Mouse (Mus musculus) neural tube, embryonic 11.5 days (tissue): ENCODE measurements around the gene Gm20431. TPM values are rescaled to one million over a fixed set of nuclear protein-coding genes. Genes with fewer than 3 reads are reported as not detected.

Experiments used
- ATAC-seq: fragments of 200-750 bp; cut with Nextera tagmentation; 2 replicates; pipeline ENCODE4 v1.8.0; 2017; ENCODE audit warnings: moderate number of reproducible peaks, mild to moderate bottlenecking, moderate TSS enrichment, moderate library complexity; ENCODE audit not compliant: insufficient read depth, low FRiP score, low TSS enrichment
- DNase-seq: peaks from one replicate; pipeline ENCODE4 v3.0.0-alpha.2; 2015; ENCODE audit warnings: low spot score
- H3K27ac ChIP-seq: fragments of 300-500 bp; sonication (generic); 2 replicates; pipeline ENCODE4 v1.5.1; 2014; ENCODE audit warnings: low read depth, mild to moderate bottlenecking, low read length
- H3K27me3 ChIP-seq: fragments of 300-500 bp; sonication (generic); 2 replicates; pipeline ENCODE4 v1.6.1; 2014; ENCODE audit warnings: mild to moderate bottlenecking, low read length, mixed read lengths; ENCODE audit not compliant: control insufficient read depth, insufficient read depth
- H3K36me3 ChIP-seq: fragments of 300-500 bp; sonication (generic); 2 replicates; pipeline ENCODE4 v1.6.1; 2014; ENCODE audit warnings: mild to moderate bottlenecking, low read length, moderate library complexity, mixed read lengths; ENCODE audit not compliant: control insufficient read depth, insufficient read depth
- H3K4me1 ChIP-seq: fragments of 300-500 bp; sonication (generic); 2 replicates; pipeline ENCODE4 v1.6.1; 2014; ENCODE audit warnings: low read length, mixed read lengths; ENCODE audit not compliant: control insufficient read depth, insufficient read depth
- H3K4me2 ChIP-seq: fragments of 300-500 bp; sonication (generic); 2 replicates; pipeline ENCODE4 v1.6.1; 2014; ENCODE audit warnings: low read depth, mild to moderate bottlenecking, moderate library complexity
- H3K4me3 ChIP-seq: fragments of 300-500 bp; sonication (generic); 2 replicates; pipeline ENCODE4 v1.5.1; 2014; ENCODE audit warnings: low read depth, low read length
- H3K9ac ChIP-seq: fragments of 300-500 bp; sonication (generic); 2 replicates; pipeline ENCODE4 v1.6.1; 2014; ENCODE audit warnings: mild to moderate bottlenecking, low read length
- H3K9me3 ChIP-seq: fragments of 300-500 bp; sonication (generic); 2 replicates; pipeline ENCODE4 v1.6.1; 2016; ENCODE audit warnings: low read length; ENCODE audit not compliant: control insufficient read depth
- WGBS: fragments of 180-500 bp; shearing (Covaris S2); extraction: QIAGEN DNeasy Blood & Tissue Kit; methylation state at CpG from one replicate; pipeline ENCODE4 v1.1.7; 2014; 5-methylcytosine and 5-hydroxymethylcytosine counted together
- polyA plus RNA-seq: library from polyadenylated mRNA; unstranded; fragments of >200 nt; fragmentation: Nextera tagmentation; extraction: Ambion mirVana; gene quantifications from 2 replicates; pipeline ENCODE4 v1.2.1, GENCODE M21; 2014

Gm20431 gene
- polyA plus RNA-seq = 7.0 TPM in 1 of 2 replicates, not detected in the other

GRCm38 (mm10) chr2:167661270-167662203, at the start of gene Gm20431:
Gm20431 (minus strand) TSS chr2:167661496.
- H3K9ac ChIP-seq = peak within 1 kb of the TSS; percentile 77
- no peaks in the 10 kb centered on the region for H3K36me3 ChIP-seq
- 0 out of 2 replicates have a peak within 1 kb of the TSS, but pooled peaks have one; percentile 46 for H3K27ac ChIP-seq
- H3K27me3 ChIP-seq = no peaks in the 10 kb centered on the region
- WGBS = under 1% methylated on average over 76 of the region's 110 CpGs
- peak within 1 kb of the TSS; percentile 81 for H3K4me3 ChIP-seq
- DNase-seq = peak; percentile 97
- H3K9me3 ChIP-seq = no peaks in the 10 kb centered on the region
- peaks cover 14% of the 10 kb centered on the region; the same call in 1 of the 2 replicates for H3K4me1 ChIP-seq
- peak within 1 kb of the TSS; percentile 95 for H3K4me2 ChIP-seq
- peak; percentile 95 for ATAC-seq

GRCm38 (mm10) chr2:167710574-167710973, 49.3 kb upstream of the Gm20431 start:
- Histone ChIP-seq H3K9ac (no peak overlapping the region), H3K4me3 (no peak overlapping the region), H3K4me1 (no peaks in the 10 kb centered on the region), H3K9me3 (no peaks in the 10 kb centered on the region), H3K36me3 (no peaks in the 10 kb centered on the region), H3K27me3 (no peaks in the 10 kb centered on the region), H3K4me2 (no peak overlapping the region), H3K27ac (no peak overlapping the region)
- DNase-seq (no peak), ATAC-seq (no peak)
- 69% methylated on average over 6 of the region's 6 CpGs for WGBS

GRCm38 (mm10) chr2:167709969-167710368, 48.7 kb upstream of the Gm20431 start:
- Histone ChIP-seq H3K4me2 (no peak overlapping the region), H3K36me3 (no peaks in the 10 kb centered on the region), H3K9ac (no peak overlapping the region), H3K27ac (no peak overlapping the region), H3K9me3 (no peaks in the 10 kb centered on the region), H3K4me3 (no peak overlapping the region), H3K27me3 (no peaks in the 10 kb centered on the region), H3K4me1 (no peaks in the 10 kb centered on the region)
- 67% methylated on average over 6 of the region's 6 CpGs for WGBS
- DNase-seq (no peak), ATAC-seq (no peak)

- Histone ChIP-seq H3K4me2 (no peak overlapping the region), H3K4me3 (no peak overlapping the region), H3K36me3 (no peaks in the 10 kb centered on the region), H3K27me3 (no peaks in the 10 kb centered on the region), H3K4me1 (no peaks in the 10 kb centered on the region), H3K9me3 (no peaks in the 10 kb centered on the region), H3K27ac (no peak overlapping the region), H3K9ac (no peak overlapping the region)
- ATAC-seq (no peak), DNase-seq (no peak)
- WGBS = 58% methylated on average over 15 of the region's 15 CpGs
These were observed 47.1 kb upstream of the Gm20431 start for GRCm38 (mm10) chr2:167708373-167708772.

- Histone ChIP-seq H3K27me3 (no peaks in the 10 kb centered on the region), H3K27ac (no peak overlapping the region), H3K4me2 (no peak overlapping the region), H3K4me3 (no peak overlapping the region), H3K36me3 (no peaks in the 10 kb centered on the region), H3K9ac (no peak overlapping the region), H3K9me3 (no peaks in the 10 kb centered on the region), H3K4me1 (no peaks in the 10 kb centered on the region)
- no peak for ATAC-seq
- 67% methylated on average over 11 of the region's 11 CpGs for WGBS
- DNase-seq = no peak
These were observed 45.1 kb upstream of the Gm20431 start for GRCm38 (mm10) chr2:167706183-167706939.

GRCm38 (mm10) chr2:167704409-167704808, 43.1 kb upstream of the Gm20431 start:
- ATAC-seq (no peak), DNase-seq (no peak)
- Histone ChIP-seq H3K27ac (no peak overlapping the region), H3K36me3 (no peaks in the 10 kb centered on the region), H3K4me1 (no peaks in the 10 kb centered on the region), H3K4me3 (no peak overlapping the region), H3K9ac (no peak overlapping the region), H3K9me3 (no peaks in the 10 kb centered on the region), H3K4me2 (no peak overlapping the region), H3K27me3 (no peaks in the 10 kb centered on the region)
- 90% methylated on average over 4 of the region's 4 CpGs for WGBS

GRCm38 (mm10) chr2:167702126-167702525, 40.8 kb upstream of the Gm20431 start:
- H3K27ac ChIP-seq = no peak overlapping the region
- ATAC-seq = no peak
- no peaks in the 10 kb centered on the region for H3K9me3 ChIP-seq
- DNase-seq = no peak
- WGBS = 79% methylated on average over 6 of the region's 6 CpGs
- H3K27me3 ChIP-seq = no peaks in the 10 kb centered on the region
- H3K9ac ChIP-seq = no peak overlapping the region
- no peak overlapping the region for H3K4me3 ChIP-seq
- H3K4me2 ChIP-seq = no peak overlapping the region
- no peaks in the 10 kb centered on the region for H3K4me1 ChIP-seq
- H3K36me3 ChIP-seq = no peaks in the 10 kb centered on the region

- 74% methylated on average over 5 of the region's 5 CpGs for WGBS
- no peaks in the 10 kb centered on the region for H3K27me3 ChIP-seq
These were observed 40.2 kb upstream of the Gm20431 start for GRCm38 (mm10) chr2:167701472-167701871.

More at GRCm38 (mm10) chr2:167701472-167701871, 40.2 kb upstream of the Gm20431 start:
- H3K9me3 ChIP-seq = no peaks in the 10 kb centered on the region
- no peak overlapping the region for H3K27ac ChIP-seq
- DNase-seq (no peak), ATAC-seq (no peak)
- H3K4me3 ChIP-seq = no peak overlapping the region
- H3K4me2 ChIP-seq = no peak overlapping the region
- no peaks in the 10 kb centered on the region for H3K4me1 ChIP-seq
- no peak overlapping the region for H3K9ac ChIP-seq
- no peaks in the 10 kb centered on the region for H3K36me3 ChIP-seq
